Mouse (Mus musculus): ENCODE results near the gene Cflar.
"Not testable (repeated sequence)": the region's sequence is repeated elsewhere in the genome, so short reads cannot be mapped to it uniquely, and the experiment has no call there.

Cflar gene

GRCm38 (mm10) chr1:58727747-58728589 lies 16.7 kb downstream of the Cflar start:
- DNase-seq (ENCODE audit: low read depth, low spot score), result no peak

- DNase-seq (ENCODE audit: low read depth, low spot score), result no peak
Measured at GRCm38 (mm10) chr1:58728590-58728868, 17.2 kb downstream of the Cflar start.

DNA sequence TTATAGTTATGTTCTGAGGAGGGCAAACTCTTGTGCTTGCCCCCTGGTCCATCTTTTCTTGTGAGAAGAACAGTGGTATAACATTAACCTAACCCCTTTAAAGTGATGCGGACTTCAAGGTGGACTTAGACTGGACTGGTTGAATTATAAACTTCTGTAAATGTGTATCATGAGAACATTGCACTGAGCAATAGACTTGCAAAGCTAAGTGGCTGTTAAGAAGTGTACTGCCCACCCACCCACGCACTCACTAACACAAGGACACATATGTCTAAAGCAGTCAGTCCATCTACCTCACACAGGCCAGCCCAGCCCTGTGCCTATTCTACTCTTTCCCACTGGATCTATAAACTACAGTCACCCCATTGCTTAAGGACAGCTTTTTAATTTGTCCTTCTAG lies 22.3 kb downstream of the Cflar start:
- DNase-seq (ENCODE audit: low read depth, low spot score), result no peak

DNA sequence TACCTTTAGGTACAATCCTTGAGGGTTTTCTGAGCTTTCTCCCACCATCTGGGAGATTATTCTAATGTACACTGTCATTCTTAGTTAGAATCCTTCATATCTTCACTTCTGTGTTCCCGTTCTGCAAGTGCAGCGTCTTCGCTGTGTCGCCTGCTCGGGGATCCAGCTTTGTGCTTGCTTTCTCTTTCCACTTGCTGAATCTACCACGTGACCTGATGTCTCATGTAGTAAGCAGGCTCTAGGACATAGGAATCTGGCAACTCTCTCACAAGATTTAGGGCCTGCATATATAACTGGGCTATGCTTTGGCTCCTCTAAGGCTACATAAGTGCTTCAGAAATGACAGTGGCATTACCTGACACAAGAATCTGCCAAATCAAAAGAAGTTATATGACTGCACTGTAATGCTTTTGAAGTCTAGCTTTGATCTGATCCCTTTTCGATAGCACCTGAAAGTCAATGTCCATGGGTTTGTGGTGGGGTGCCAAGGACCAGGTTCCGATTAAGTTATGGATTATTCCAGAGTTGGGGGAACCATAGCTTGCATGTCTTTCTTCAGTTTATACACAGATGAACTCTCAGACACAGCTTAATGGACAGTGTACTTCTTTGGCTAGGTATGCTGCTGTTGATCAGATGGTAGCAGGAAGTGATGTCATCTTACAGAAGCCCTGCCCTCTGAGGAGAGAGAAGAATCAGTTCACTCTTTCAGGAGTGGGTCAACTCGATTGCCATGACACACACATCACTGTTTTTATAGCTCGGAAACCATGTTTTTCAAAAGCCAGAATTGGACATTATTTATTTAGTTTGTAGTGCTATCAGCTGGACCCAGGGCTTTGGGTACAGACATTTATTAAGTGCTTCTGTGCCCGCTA lies 23.0 kb downstream of the Cflar start:
- no peak for DNase-seq (ENCODE audit: low read depth, low spot score)

DNA sequence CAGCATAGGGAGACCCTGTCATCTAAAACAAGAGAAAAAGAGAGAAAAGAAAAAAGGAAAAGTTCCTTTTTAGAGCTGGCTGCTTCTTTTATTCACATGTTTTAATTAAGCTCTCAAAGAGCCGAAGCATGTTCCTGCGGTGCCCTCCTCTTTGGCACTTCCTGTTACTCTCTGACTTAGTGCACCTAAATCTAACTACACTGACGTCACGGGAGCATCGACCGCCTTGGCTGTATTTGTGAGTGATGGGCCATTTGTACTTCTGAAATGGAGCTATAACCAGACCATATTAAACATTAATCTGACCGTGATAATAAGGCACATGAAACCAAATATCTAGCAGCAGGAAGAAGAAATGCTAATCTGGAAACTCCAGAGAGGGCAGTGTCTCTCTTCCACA lies 24.7 kb downstream of the Cflar start:
- no peak for DNase-seq (ENCODE audit: low read depth, low spot score)

- DNase-seq (ENCODE audit: low read depth, low spot score), result no peak
Measured at GRCm38 (mm10) chr1:58736968-58737367, 25.7 kb downstream of the Cflar start.

GRCm38 (mm10) chr1:58739529-58739928 lies 28.2 kb downstream of the Cflar start:
- DNase-seq (ENCODE audit: low read depth, low spot score), result no peak

DNA sequence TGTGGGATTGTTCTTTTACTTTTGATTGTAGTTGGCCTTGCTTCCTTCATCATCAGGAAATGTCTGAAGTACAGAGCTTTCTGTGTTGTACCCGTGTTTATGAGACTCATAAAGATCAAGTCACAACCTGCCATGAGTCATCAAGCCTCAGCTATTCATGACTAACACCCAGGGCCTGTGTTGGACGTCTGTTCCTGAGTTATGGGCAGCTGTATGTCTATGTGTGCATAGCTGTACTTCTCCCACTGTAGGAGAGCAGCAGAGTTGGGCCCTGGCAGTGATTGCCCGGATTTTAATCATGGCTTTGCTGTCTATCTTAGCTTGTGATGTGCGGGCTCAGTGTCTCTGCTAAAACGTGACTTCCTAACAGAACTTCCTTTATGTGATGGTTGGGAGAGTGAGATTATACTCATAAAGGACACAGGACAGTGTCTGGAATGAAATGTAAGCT lies 31.3 kb downstream of the Cflar start:
- DNase-seq (ENCODE audit: low read depth, low spot score), result no peak

- DNase-seq (ENCODE audit: low read depth, low spot score), result no peak
Measured at GRCm38 (mm10) chr1:58743252-58743651, 31.9 kb downstream of the Cflar start.

- no peak for DNase-seq (ENCODE audit: low read depth, low spot score)
Measured at GRCm38 (mm10) chr1:58744645-58745044, 33.3 kb downstream of the Cflar start.

- peak; percentile 48 for DNase-seq (ENCODE audit: low read depth, low spot score)
Measured at GRCm38 (mm10) chr1:58746880-58747279, 35.6 kb downstream of the Cflar start.

GRCm38 (mm10) chr1:58759451-58759850 lies 48.1 kb downstream of the Cflar start:
- DNase-seq (ENCODE audit: low read depth, low spot score), result no peak

DNA sequence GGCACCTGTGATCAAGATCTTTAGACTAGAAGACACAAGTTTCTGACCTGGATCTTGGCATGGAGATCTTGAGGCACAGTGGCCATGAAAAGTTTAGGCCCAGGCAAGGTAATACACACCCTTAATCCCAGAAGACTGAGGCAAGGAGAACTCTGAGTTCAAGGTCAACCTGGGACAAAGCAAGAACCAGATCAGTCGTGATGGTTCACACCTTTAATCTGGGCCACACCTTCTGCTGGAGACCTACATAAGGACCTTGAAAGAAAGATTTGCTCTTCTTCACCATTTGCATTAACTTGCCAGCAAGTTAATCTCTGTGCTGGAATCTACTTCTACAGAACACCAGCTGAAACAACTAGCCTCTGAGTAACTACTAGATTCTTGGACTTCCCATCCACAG lies 49.3 kb downstream of the Cflar start:
- no peak for DNase-seq (ENCODE audit: low read depth, low spot score)

DNA sequence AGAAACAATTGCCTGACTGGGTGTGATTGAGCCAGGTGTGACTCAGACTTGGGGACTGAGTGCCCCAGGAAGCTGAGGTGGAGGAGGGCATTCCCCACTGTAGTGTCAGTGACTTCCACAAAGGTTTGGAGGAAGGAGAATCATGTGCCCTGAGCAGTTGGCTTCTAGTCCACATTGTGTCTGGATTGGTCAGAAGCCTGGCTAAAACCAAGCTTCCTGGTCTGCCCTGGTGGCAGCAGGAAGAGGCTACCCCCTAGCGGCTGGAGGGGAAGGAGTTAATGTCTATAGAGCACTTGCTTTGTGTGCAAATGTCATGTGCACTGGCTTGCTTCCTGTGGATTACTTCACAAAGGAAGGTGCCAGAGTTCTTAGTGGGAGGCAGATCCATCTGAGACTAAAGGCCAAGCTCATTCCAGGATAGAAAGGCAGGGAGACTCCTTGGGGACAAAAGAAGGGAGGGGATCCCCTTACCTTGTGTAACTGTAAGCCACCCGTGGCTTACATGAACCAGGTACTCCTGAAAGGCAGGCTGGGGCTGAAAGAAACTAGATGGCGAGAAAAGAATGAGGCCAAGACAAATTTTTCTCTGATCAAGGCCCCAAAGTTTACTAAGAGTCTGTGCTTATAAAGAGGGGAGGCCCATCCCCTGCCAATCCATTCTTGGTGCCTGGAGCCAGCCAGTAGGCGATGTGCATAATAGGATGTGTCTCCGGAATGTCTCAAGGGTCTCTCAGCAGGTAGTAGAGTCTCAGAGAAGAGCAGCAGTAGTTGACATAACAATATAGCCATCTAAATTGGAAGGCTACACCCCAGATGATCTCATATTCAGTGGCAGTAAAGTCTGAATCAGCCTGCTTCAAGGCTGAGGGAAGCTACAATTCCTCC lies 50.3 kb downstream of the Cflar start:
- DNase-seq (ENCODE audit: low read depth, low spot score), result not testable (repeated sequence)

GRCm38 (mm10) chr1:58762576-58762975 lies 51.3 kb downstream of the Cflar start:
- no peak for DNase-seq (ENCODE audit: low read depth, low spot score)

- DNase-seq (ENCODE audit: low read depth, low spot score), result not testable (repeated sequence)
Measured at GRCm38 (mm10) chr1:58766446-58766845, 55.1 kb downstream of the Cflar start.

GRCm38 (mm10) chr1:58769136-58769535 lies 57.8 kb downstream of the Cflar start:
- DNase-seq (ENCODE audit: low read depth, low spot score), result no peak

GRCm38 (mm10) chr1:58769701-58770100 lies 58.4 kb downstream of the Cflar start:
- no peak for DNase-seq (ENCODE audit: low read depth, low spot score)

- peak; percentile 31 for DNase-seq (ENCODE audit: low read depth, low spot score)
Measured at GRCm38 (mm10) chr1:58770111-58770720, 58.9 kb downstream of the Cflar start.

- DNase-seq (ENCODE audit: low read depth, low spot score), result no peak
Measured at GRCm38 (mm10) chr1:58772084-58772483, 60.8 kb downstream of the Cflar start.

GRCm38 (mm10) chr1:58773280-58773679 lies 62.0 kb downstream of the Cflar start:
- DNase-seq (ENCODE audit: low read depth, low spot score), result no peak

Measured in skeletal muscle tissue, adult 2 months (tissue).